Mouse (Mus musculus) C2C12 (cell line): Measurements from ENCODE around the gene 1700084M14Rik. TPM values are rescaled to one million over a fixed set of nuclear protein-coding genes. Genes with fewer than 3 reads are reported as not detected.
"Not testable (repeated sequence)": the region's sequence is repeated elsewhere in the genome, so short reads cannot be mapped to it uniquely, and the experiment has no call there.

Source experiments
- H3K27me3 ChIP-seq: one replicate; pipeline ENCODE4 v1.6.1; 2011; ENCODE audit not compliant: control insufficient read depth, insufficient read depth, insufficient read length
- H3K36me3 ChIP-seq: one replicate; pipeline ENCODE4 v1.6.1; 2011; ENCODE audit not compliant: control insufficient read depth, insufficient read depth
- H3K4me3 ChIP-seq: one replicate; pipeline ENCODE4 v1.5.1; 2011; ENCODE audit warnings: mild to moderate bottlenecking, control low read depth; ENCODE audit not compliant: poor library complexity, insufficient read depth, severe bottlenecking
- H3K79me2 ChIP-seq: one replicate; pipeline ENCODE4 v1.6.1; 2011; ENCODE audit not compliant: control insufficient read depth, insufficient read depth
- H3K79me3 ChIP-seq: one replicate; pipeline ENCODE4 v1.6.1; 2011; ENCODE audit warnings: low read depth, control low read depth
- H3ac ChIP-seq: one replicate; pipeline ENCODE3; 2011; ENCODE audit warnings: low read depth; ENCODE audit not compliant: control insufficient read depth, insufficient read length
- long read RNA-seq, 2 experiments: library from polyadenylated mRNA; unstranded; transcript quantifications; one replicate each; pipeline ENCODE4 v2.0.0; 2019 to 2020
- polyA plus RNA-seq: library from polyadenylated mRNA; unstranded; fragments of >200 nt; fragmentation: generic; extraction: Trizol; gene quantifications from one replicate; pipeline ENCODE4 v1.2.1, GENCODE M21; 2012; ENCODE audit warnings: missing spikeins

The 1700084M14Rik gene
- not detected for polyA plus RNA-seq
- long read RNA-seq, experiment 1, result 0 reads
- long read RNA-seq, experiment 2, result 0 reads

DNA sequence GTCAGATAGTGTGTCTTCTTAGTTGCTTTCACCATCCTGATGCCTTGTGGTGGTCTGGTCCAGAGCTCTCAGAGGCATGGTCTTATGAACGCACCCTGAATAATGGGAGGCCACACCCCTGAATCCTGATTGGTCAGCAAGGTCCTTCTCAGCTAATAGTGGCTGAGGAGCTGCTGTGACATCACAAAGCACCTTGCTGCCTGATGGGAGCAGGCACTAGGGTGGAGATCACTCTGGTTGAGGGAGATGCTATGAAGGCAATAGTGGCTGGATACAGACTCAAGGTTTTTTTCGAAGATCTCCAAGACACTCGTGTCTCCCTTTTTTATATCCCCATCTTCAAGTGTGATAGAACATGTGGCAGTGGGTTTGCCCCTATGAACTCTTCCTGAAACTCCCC is at the start of gene 1700084M14Rik:
Gene 1700084M14Rik, minus strand, starts transcription at position 101 of the 400 bp plus-strand sequence.
- not testable (repeated sequence) for H3ac ChIP-seq, H3K27me3 ChIP-seq, H3K4me3 ChIP-seq, H3K79me3 ChIP-seq, H3K79me2 ChIP-seq, H3K36me3 ChIP-seq

Other genes starting within 250 kb of the 1700084M14Rik start
- 0.23 TPM for gene Mageb2, start 244.2 kb downstream of the 1700084M14Rik start, polyA plus RNA-seq
- 0.05 TPM for gene Gm5072, start 183.4 kb downstream of the 1700084M14Rik start, polyA plus RNA-seq
- 0.05 TPM for gene Gm8914, start 95.8 kb downstream of the 1700084M14Rik start, polyA plus RNA-seq
- not detected for gene Gm14781, start 56.3 kb upstream of the 1700084M14Rik start, polyA plus RNA-seq
- gene Mageb5, start 207.1 kb upstream of the 1700084M14Rik start, polyA plus RNA-seq, result not detected